Mouse (Mus musculus) spleen, postnatal 4 days (tissue): ENCODE measurements around the gene Wdr62.
A peak's percentile ranks its signal among the peaks of the same experiment; 100 is the strongest.

Source experiments
- DNase-seq, 2 experiments: peaks; one replicate each; pipeline ENCODE4 v3.0.0; 2022; ENCODE audit warnings: low spot score in 2 of 2

Gene Wdr62

DNA sequence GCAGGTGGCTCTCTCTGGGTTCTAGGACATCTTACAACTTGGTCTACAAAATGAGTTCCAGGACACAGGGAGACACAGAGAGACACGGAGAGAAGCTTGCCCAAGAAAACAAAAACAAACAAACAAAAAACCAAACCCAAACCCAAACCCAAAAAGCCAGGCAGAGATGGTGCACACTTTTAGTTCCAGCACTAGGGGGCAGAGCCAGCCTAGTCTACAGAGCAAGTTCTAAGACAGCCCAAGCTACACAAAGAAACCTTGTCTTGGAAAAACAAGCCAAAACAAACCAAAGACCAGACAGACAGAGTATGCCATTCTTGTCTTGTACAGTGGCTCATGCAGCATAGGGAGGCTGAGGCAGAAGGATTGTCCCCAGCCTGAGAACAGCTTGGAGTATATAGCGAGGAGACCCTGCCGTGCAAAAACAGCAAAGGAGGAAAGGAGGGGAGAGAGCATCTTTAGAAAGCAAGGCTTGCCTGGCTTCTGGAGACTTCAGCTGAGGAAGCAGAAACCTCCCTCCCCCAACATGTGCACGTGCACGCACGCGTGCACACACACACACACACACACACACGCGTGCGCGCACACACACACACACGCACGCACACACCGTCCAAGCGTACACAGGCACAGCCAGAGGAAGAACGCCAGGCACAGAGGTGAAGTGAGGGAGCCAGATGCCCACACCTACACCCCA, 26.0 kb upstream of the Wdr62 start:
- DNase-seq: no peak

DNA sequence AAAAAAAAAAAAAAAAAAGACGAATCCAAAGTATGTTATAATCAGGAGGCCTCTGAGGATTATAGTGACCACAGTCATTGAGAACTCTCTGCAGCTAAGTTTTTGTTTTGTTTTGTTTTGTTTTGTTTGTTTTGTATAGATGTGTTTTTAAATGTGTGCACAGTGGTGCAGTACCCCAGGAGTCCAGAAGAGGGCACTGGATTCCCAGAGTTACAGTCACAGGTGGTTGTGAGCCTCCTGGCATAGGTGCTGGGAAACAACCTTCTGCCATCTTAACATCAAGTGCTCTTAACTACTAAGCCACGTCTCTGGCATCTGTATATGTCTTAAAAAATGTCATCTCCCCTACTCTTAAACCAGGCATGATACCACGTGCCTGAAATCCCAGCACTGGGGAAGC, 20.7 kb upstream of the Wdr62 start:
- no peak for DNase-seq

DNA sequence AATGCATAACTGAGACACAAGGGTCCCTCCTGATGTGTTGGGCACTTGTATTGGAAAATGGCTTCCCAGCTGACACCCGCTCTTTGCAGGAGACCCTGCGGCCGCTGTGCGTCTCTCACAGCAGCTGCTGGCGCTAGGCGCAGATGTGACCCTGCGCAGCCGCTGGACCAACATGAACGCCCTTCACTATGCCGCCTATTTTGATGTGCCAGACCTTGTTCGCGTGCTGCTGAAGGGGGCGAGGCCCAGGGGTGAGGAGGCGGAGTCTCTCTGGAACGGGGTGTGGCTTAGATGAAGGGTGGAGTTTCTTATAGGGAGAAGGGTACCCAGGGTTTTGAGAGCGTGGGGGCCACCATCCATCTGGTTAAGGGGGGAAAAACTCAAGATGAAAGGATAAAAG, 17.0 kb upstream of the Wdr62 start:
- DNase-seq: no peak

DNA sequence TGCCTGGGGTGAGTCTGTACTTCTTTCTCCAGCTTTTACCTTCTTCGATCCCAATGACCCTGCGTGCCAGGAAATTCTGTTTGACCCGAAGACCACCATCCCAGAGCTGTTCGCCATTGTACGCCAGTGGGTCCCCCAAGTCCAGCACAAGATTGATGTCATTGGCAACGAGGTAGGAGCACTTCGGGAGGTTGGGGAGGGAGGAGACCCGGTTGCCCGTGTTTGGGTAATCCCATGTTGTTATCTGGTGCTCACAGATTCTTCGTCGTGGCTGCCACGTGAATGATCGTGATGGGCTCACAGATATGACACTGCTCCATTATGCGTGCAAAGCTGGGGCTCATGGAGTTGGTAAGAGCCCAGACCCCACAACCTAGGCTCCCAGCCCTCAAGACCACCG, 16.6 kb upstream of the Wdr62 start:
- DNase-seq: no peak

DNA sequence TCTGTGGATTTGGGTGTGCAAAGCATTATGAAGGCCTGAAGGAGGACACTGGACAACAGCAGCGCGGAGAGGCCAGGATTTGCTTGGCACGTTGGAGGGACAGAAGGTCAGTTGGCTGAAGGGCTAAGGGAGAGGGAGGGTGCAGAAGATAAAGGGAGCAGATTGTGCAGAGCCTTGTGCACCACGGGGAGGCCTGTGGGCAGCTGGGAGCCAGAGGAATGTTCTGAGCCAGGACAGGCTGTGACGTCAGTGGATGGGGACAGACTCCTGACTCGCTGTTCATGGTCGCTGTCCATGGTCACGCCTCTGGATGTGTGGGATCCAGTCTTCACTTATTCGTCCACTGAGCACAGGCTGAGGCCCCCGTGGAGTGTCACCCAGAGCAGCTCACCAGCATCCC, 14.9 kb upstream of the Wdr62 start:
- no peak for DNase-seq

DNA sequence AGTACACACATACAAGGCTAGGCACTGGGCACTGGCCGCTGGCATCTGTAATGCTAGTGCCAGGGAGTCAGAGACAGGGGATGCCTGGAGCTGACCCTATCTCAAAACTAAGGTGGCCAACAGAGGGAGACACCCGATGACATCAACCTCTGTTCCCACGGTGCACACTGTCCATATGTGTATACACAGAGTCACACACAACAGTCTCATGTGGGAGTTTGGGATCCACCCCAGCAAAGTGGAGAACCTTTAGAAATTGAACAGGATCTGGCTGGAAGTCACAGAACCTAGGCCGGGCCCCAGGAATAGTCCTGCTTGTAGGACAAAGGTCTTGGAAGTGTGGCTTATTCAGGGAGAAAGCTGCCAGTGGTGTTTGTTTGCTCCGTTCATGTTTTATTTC, 14.1 kb upstream of the Wdr62 start:
- DNase-seq: no peak

DNA sequence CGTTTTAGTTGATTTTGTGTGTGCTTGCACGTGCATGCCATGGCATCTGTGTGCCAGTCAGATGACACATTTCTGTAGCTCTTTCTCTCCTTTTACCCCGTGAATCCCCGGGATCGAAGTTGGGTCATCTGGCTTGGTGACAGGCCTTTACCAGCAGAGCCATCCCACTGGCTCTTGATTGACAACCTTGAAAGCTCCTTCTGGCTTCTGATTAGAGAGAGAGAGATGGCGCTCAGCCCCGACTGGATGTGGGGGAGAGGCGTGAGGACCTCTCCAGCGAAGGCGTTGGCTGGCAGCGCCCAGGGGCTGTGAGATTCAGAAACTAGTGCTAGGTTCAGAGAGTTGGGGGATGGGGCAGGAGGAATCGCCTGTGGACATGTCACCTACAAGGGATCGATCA, 13.6 kb upstream of the Wdr62 start:
- DNase-seq: no peak

DNA sequence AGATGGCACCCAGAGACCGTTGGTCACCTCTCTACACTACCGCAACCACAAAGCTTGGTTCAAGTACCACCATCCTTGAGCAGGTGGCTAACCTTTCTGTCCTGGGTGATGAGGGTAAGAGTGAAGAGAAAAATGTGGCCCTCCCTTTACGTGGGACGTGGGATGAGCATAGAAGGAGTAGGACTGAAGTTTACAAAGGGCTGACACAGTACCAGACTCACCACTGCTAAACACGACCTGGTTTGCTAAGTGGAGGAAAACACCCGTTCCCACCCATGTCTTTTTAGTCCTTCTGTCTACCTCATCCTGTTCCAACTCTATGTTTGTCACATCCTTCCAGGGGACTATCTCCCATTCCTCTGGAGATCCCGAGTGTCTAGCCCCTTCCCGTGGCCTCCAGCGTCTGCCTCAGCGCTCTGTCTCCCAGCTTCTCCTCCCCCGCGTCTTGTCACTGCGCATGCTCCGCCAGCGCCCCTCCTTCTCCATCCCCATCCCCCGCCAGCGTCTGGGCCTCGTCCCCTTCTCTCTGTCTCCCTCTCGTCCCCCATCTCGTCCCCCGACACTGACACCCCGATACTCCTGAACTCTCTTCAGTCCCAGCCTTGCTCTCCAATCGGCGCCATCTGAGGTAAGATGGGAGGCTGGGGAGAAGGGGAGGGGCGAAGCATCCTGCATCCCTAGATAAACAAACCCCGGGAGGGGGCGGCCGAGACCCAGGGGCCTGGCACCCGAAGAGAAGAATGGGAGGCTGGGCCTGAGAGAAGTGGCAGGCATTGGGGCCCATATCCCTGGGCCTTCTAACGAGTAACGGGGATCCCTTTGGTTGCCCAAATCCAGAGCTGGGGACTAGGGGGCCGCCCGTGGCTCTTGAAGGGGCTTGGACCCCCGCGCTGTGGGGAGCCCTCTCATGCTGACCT, 11.3 kb upstream of the Wdr62 start, which contains the start of gene Clip3:
Gene Clip3, plus strand, starts transcription at position 514 of the 917 bp plus-strand sequence.
- no peak for DNase-seq

DNA sequence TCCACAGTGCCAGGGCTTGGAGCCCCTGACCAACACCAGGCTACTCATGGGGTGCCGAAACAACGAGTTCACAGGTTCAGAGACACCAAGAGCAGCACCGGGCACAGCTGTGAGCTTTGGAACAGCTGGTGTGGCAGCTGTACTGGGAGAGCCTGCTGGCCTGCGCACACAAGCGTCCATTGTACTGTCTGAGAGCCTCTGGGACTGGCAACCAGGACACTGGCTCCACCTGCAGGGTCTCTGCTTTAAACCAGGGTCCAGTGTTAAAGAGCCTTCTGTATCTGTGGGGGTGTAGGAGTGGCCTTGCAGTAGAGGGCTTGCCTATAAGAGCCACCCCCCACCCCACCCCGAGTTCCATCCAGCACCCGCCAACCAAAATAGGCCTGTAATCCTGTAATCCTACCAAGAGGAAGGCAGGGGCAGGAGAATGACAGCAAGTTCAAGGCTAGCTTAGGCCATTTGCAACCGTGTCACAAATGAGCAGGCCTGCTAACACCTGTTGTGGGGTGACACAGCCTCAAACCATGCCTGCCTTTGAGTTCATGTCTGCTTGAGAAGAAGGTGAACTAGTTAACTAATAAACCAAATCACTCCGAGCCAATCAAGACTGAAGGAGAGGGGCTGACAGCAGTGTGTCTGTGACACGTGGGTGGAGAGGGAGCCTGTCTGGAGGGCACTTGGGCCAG, 9.6 kb upstream of the Wdr62 start:
- no peak for DNase-seq

DNA sequence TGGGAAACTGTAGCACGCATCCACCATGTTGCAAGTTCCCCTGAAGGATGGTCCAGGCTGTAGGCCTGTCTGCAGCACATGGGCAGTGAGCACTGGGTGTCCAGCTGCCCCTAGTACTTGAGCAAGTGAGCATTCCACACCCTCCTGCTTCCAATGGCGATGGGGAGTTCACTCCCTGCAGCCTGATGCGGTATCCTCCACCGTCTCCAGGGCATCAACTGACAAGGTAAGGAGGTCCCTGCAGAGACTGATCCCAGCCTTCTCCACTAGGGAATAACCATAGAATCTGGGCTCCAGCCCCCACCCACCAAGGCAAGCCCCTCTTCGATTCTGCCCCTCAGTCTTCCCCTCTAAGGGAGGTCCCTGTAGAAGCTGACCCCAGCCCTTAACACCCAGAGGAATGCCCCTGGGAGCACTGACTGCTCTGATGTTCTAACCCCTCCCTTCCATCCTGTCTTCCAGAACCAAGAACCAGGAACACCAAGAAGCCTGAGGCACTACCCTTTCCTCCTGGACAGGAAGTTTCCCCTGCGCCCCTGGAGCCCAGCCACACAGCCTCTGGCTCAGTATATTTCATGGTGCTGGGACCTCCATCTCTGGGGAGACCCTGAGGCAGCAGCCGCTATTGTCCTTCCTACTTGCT, 9.0 kb upstream of the Wdr62 start:
- no peak for DNase-seq

DNA sequence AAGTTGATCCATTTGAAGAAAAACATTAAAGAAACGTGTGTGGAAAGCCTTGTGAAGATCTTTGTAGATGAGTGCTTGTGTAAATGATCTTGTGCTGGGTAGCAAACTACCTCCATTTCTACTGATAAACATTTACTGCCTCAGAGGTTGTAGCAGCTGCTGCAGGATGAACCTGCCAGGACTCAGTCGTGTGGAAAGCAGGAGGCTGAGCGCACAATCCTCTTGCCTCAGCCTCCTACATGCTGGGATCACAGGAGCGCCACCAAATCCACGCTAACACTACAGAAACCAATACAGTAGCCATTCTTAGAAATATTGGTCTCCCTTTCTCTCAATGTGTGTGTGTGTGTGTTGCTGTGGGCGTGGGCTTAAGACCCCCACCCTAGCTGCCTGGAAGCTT, 7.8 kb upstream of the Wdr62 start:
- DNase-seq: no peak

DNA sequence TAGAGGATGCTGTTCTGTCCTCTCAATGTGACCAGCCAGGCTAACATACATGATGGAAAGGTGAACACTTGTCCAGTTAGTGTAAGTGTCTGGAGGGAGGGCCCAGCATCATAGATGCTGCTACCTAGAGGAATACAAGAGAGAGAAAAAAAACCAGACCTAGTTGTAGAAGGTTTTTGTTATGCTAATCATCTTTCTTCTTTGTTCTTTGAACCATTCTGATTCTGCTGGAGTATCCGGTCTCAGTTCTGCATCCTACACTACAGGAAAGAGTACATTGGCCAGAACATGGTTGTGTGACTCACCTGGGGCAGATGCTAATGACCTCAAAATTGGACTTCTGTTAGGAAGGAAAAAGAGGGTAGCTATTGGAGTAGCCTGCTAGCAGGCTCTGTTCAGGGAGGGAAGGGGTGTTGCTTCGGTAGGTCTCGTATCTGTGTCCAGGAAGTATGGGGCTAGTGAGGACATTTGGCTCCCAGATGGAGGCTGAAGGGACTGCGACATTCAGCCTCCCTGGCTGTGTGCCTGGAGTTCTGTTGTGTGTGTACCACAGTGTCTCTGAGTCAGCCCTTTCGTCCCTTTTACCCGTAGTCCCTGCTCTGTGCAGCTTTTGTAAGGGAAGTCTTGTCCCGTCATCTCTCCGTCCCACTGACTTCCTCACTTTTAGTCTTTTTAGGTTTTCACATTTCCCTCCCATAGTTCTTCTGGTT, 6.6 kb upstream of the Wdr62 start:
- no peak for DNase-seq

DNA sequence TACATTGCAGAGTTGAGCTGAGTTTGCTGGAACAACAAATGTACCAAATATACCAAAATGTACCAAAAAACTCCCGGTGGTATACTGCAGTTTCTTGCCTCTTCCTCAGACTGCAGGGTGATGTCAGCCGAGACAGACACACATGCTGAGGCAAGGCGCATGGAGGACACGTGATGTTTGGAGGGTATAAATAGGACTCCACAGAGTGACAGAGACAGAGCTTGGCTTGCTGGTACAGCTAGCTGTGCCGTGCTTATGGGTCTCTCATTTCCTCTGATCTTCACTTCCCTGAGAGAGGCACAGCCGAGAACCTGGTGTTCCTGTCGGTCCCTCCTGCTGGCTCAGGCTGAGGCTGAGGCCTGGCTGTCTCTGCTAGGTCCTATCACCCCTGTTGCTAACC, 2.5 kb upstream of the Wdr62 start:
- DNase-seq: no peak

DNA sequence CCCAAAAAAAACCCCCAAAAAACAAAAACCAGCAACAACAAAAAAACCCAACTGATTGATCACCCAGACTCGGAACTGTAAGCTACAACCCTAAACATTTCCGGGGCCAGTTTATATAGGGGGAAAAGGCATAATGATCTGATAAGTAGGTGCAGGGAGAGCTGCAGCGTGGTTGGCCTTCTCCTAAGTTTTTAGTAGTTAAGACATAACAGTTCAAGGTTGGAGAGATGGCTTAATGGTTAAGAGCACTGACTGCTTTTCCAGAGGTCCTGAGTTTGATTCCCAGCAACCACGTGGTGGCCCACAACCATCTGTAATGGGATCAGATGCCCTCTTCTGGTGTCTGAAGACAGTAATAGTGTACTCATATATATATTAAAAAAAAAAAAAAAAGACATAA, 1.3 kb upstream of the Wdr62 start:
- DNase-seq: no peak

DNA sequence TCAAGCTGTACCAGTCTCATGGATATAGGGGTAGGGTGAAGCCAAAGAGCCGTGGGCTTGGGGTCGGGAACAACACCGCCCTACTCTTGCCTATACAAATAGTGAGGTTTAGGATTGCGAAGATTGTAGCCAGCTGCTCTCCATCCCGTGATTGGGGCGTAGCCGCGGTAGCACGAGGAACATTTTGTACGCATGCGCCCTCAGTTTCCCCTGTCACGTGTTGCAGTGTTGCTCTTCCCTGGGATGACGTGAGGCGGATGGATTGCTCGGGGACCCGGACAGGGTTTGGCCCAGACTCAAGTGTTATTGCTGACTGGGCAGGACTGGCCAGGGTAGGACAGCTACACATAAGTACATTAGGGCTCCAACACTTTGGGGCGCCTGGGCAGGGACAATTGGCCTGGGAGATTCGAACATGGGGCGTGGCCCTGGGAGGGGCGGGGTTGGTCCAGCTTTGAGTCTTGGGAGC, 485 bp upstream of the Wdr62 start:
- peak; percentile 75 to 85 for DNase-seq

DNA sequence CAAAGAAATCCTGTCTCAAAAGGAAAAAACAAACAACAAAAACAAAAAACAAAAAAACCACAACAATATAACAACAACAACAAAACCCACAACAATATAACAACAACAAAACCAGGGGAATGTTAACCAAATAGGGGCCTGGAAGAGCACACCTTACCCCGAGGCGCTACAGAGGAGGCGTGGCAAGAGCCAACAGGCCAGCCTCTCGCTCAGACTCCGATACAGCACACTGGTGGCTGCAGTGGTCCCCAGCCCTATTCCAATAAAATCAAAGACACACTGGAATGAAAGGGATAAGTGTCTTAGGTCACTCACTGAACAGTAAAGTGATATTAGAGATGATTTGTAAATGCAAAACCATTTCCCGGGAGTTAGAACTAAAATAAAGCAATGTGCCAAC, 683 bp downstream of the Wdr62 start:
- no peak for DNase-seq

DNA sequence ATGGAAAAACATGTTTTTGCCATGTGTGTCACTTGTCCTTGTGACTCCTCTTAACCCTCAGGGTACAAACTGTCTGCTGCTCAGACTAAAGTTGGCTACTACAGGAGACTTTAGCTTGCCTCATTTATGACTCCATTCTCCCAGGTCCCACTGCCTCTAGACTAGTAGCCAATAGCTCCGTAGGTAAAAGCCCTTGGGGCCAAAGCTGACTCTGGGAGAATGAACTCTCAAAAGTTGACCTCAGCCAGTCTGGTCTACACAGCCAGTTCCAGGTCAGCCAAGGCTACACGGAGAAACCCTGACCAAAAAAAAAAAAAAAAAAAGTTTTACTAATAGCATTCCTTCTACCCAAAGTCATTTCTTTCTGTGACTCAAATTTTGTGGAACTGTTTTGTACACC, 1.3 kb downstream of the Wdr62 start:
- no peak for DNase-seq

DNA sequence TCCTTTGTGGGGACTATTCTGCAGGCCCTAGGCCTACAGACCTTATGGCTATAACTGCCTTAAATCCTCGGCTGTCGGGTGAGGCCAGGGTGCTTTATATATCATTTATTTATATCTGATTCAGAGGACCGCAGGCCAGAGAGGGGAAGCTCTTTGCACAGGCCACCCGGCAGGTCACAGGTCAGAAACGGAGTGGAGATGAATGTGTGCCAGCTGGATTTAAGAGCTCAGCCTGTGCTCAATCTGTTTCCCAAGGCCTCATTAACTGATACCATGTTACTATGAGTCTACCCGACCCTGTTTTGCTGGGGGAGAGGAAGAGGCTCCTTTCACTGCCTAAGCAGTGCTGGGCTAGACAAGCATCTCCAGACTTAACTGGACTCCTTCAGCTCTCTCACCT, 5.8 kb downstream of the Wdr62 start:
- DNase-seq: no peak

DNA sequence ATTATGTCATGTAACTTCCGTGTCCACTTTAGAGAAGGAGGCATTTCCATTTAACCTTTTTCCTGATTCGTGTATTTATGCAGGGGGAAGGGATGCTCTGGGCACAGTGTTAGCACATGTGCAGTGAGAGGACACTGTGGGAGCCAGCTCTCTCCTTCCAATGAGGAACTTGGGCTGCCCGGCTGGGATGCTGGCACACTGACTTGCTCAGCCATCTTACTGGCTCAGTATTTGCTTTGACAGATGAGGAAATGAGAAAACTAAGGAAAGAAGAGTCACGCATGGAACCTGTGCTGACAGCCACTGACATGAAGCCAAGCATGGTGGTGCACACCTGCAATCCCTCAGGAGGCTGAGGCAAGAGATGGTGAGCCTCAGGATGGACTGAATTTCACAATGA, 10.6 kb downstream of the Wdr62 start:
- no peak for DNase-seq

DNA sequence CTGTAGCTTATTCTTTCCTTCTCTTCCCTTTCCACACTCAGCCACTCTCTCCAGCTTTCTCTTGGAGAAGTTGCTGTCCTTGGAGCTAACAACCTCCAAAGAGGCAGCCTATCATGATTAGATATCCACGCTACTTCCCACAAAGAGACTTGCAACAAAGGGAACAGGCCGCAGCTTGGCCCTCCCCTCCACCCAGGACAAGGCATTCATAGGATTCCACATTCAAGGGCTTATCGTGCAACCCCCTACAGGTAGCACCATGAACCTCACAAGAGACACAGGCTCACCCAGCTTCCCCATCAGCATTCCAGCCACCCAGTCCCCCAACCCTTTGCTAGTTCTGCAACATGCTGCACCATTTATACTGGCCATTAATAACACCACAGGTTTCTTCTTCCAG, 13.4 kb downstream of the Wdr62 start:
- DNase-seq: no peak

DNA sequence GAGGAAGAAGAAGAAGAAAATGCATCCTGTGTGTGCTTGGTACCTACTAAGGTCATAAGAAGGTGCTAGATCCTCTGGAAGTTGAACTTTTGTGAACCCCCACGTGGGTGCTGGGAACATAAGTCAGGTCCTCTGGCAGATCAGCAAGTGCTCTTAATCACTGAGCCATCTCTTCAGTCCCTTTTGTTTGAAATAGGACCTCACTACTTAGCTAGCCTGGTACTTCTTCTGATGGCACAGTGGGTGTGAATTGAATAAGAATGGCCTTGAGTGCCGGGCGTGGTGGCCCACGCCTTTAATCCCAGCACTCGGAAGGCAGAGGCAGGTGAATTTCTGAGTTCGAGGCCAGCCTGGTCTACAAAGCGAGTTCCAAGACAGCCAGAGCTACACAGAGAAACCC, 14.3 kb downstream of the Wdr62 start:
- no peak for DNase-seq
